Mouse (Mus musculus) C2C12 (cell line): Measurements from ENCODE around the gene Lsm6. TPM values are rescaled to one million over a fixed set of nuclear protein-coding genes. Genes with fewer than 3 reads are reported as not detected.

Experiments used
- H3K27me3 ChIP-seq: one replicate; pipeline ENCODE4 v1.6.1; 2011; ENCODE audit not compliant: control insufficient read depth, insufficient read depth, insufficient read length
- H3K36me3 ChIP-seq: one replicate; pipeline ENCODE4 v1.6.1; 2011; ENCODE audit not compliant: control insufficient read depth, insufficient read depth
- H3K4me3 ChIP-seq: one replicate; pipeline ENCODE4 v1.5.1; 2011; ENCODE audit warnings: mild to moderate bottlenecking, control low read depth; ENCODE audit not compliant: poor library complexity, insufficient read depth, severe bottlenecking
- H3K79me2 ChIP-seq: one replicate; pipeline ENCODE4 v1.6.1; 2011; ENCODE audit not compliant: control insufficient read depth, insufficient read depth
- H3K79me3 ChIP-seq: one replicate; pipeline ENCODE4 v1.6.1; 2011; ENCODE audit warnings: low read depth, control low read depth
- H3ac ChIP-seq: one replicate; pipeline ENCODE3; 2011; ENCODE audit warnings: low read depth; ENCODE audit not compliant: control insufficient read depth, insufficient read length
- CEBPB ChIP-seq: IDR thresholded peaks from one replicate; pipeline ENCODE4 v1.6.1; 2011; ENCODE audit warnings: low read depth, mild to moderate bottlenecking, control low read depth, moderate library complexity
- CTCF ChIP-seq: IDR thresholded peaks from one replicate; pipeline ENCODE4 v1.5.1; 2011; ENCODE audit not compliant: control insufficient read depth, insufficient read depth, insufficient read length
- FOSL1 ChIP-seq: IDR thresholded peaks from one replicate; pipeline ENCODE4 v1.8.0; 2011; ENCODE audit warnings: mild to moderate bottlenecking, low read length; ENCODE audit not compliant: poor library complexity, insufficient read depth, severe bottlenecking
- MAX ChIP-seq: IDR thresholded peaks from one replicate; pipeline ENCODE4 v1.6.1; 2011; ENCODE audit warnings: mild to moderate bottlenecking, control low read depth
- MYOD1 ChIP-seq: IDR thresholded peaks from one replicate; pipeline ENCODE4 v1.6.1; 2011; ENCODE audit warnings: low read depth; ENCODE audit not compliant: control insufficient read depth, insufficient read length
- MYOG ChIP-seq: IDR thresholded peaks from one replicate; pipeline ENCODE4 v1.6.1; 2011; ENCODE audit not compliant: control insufficient read depth, insufficient read length; ENCODE audit errors: extremely low read depth
- USF1 ChIP-seq: IDR thresholded peaks from one replicate; pipeline ENCODE4 v1.6.1; 2011; ENCODE audit warnings: low read depth, mild to moderate bottlenecking, control low read depth, moderate library complexity
- polyA plus RNA-seq: library from polyadenylated mRNA; unstranded; fragments of >200 nt; fragmentation: generic; extraction: Trizol; gene quantifications from one replicate; pipeline ENCODE4 v1.2.1, GENCODE M21; 2012; ENCODE audit warnings: missing spikeins

The Lsm6 gene
- polyA plus RNA-seq, 1 experiment: 117 TPM

- Histone ChIP-seq H3K4me3 (peak overlapping the region; percentile 21), H3K36me3 (no peaks in the 10 kb centered on the region), H3ac (peak overlapping the region; percentile 59), H3K27me3 (no peaks in the 10 kb centered on the region), H3K79me2 (no peaks in the 10 kb centered on the region), H3K79me3 (no peaks in the 10 kb centered on the region)
- TF ChIP-seq MYOD1 (no peak), FOSL1 (peak; percentile 48)
Observed at GRCm38 (mm10) chr8:78771256-78771655, 49.7 kb downstream of the Lsm6 start.

- H3ac ChIP-seq: no peak overlapping the region
- H3K36me3 ChIP-seq: no peaks in the 10 kb centered on the region
- no peaks in the 10 kb centered on the region for H3K27me3 ChIP-seq
- no peaks in the 10 kb centered on the region for H3K79me2 ChIP-seq
- TF ChIP-seq FOSL1 (no peak), CTCF (no peak), MYOG (no peak), MYOD1 (no peak), MAX (no peak), USF1 (no peak), CEBPB (no peak)
- H3K79me3 ChIP-seq: no peaks in the 10 kb centered on the region
- no peak overlapping the region for H3K4me3 ChIP-seq
Observed at GRCm38 (mm10) chr8:78770584-78770983, 50.4 kb downstream of the Lsm6 start.

GRCm38 (mm10) chr8:78765556-78765955, 55.4 kb downstream of the Lsm6 start:
- H3K79me3 ChIP-seq: no peaks in the 10 kb centered on the region
- no peak for TF ChIP-seq CTCF
- no peak for TF ChIP-seq MAX
- TF ChIP-seq USF1: no peak
- no peak for TF ChIP-seq FOSL1
- no peak for TF ChIP-seq MYOG
- no peak for TF ChIP-seq CEBPB
- TF ChIP-seq MYOD1: no peak
- no peaks in the 10 kb centered on the region for H3K79me2 ChIP-seq
- no peak overlapping the region for H3K4me3 ChIP-seq
- H3K27me3 ChIP-seq: no peaks in the 10 kb centered on the region
- no peaks in the 10 kb centered on the region for H3K36me3 ChIP-seq
- no peak overlapping the region for H3ac ChIP-seq

DNA sequence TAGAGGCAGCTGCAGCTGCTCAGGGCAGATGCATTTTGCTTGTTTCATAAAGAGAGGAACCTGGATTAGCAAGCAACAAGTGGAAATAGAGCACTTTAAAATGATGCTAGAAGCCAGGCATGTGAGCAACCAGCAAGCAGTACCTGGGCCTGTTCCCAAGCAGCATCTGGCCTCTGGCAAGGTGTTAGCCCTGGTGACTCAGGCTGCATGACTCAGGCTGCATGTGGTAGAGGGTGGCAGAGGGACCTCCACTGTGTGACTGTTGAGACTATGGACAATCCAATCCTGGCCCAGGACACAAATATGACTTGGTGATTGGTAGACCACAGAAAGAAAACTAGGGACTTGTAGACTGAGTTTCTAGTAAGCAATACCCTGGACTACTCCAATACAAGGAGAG, 56.0 kb downstream of the Lsm6 start:
- no peaks in the 10 kb centered on the region for H3K36me3 ChIP-seq

DNA sequence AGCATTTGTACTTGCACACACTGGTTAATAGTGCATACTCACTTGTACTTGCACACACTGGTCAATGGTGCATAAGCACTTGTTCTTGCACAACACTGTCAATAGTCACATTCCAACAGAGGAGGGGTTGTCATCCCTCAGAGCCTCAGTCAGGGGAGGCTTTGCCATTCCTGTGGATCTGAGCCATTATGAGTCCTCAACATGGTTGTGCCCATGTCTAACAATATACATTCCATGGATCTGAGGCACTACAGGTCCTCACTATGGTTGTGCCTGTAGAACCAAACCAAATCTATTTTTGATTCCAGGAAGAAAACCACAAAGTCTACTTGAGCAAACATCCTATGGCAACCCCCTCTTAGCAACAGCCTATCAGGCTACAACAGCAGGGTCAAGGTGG, 61.8 kb downstream of the Lsm6 start:
- Histone ChIP-seq H3K36me3 (no peaks in the 10 kb centered on the region), H3K27me3 (no peaks in the 10 kb centered on the region), H3K79me2 (no peaks in the 10 kb centered on the region), H3ac (no peak overlapping the region), H3K79me3 (no peaks in the 10 kb centered on the region), H3K4me3 (no peak overlapping the region)
- TF ChIP-seq CTCF (no peak), CEBPB (no peak), MAX (no peak), USF1 (no peak), FOSL1 (no peak), MYOG (no peak), MYOD1 (no peak)

More for the DNA sequence above, 56.0 kb downstream of the Lsm6 start:
- H3ac ChIP-seq: no peak overlapping the region
- H3K79me2 ChIP-seq: no peaks in the 10 kb centered on the region
- no peak overlapping the region for H3K4me3 ChIP-seq
- H3K27me3 ChIP-seq: no peaks in the 10 kb centered on the region
- TF ChIP-seq MYOG (no peak), FOSL1 (peak; percentile 11)
- no peaks in the 10 kb centered on the region for H3K79me3 ChIP-seq

GRCm38 (mm10) chr8:78754986-78755385, 66.0 kb downstream of the Lsm6 start:
- Histone ChIP-seq H3K27me3 (no peaks in the 10 kb centered on the region), H3K79me3 (no peaks in the 10 kb centered on the region), H3ac (no peak overlapping the region), H3K4me3 (no peak overlapping the region), H3K79me2 (no peaks in the 10 kb centered on the region), H3K36me3 (no peaks in the 10 kb centered on the region)
- TF ChIP-seq CTCF: no peak
- no peak for TF ChIP-seq CEBPB
- TF ChIP-seq USF1: no peak
- no peak for TF ChIP-seq MAX
- TF ChIP-seq MYOD1: no peak
- TF ChIP-seq FOSL1: no peak
- no peak for TF ChIP-seq MYOG

Other genes with a start within 250 kb of the Lsm6 start
- gene Zfp827, start 207.3 kb upstream of the Lsm6 start, polyA plus RNA-seq: 7.6 TPM